Mouse (Mus musculus): ENCODE results near the gene Lamtor4.

Gene Lamtor4

DNA sequence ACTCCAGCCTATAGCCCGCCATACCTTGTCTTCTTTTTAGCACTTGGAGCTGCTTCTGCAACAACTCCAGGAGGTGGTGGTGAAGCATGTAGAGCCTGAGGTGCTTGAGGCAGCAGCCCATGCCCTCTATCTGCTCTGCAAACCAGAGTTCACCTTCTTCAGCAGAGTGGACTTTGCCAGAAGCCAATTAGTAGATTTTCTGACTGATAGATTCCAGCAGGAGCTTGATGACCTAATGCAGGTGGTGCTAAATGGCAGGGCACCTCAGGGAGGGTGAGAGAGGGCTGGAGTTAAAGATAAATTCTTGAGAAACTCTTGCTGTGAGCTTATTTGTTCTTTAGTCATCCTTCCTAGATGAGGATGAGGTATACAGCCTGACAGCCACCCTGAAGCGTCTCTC lies 44.3 kb downstream of the Lamtor4 start:
- no peak for DNase-seq (ENCODE audit: low spot score in 2 of 2)
